Mouse (Mus musculus) mesoderm, embryonic 11.5 days (tissue): ENCODE data around the gene Mrpl40.
"Not testable (repeated sequence)": the region's sequence is repeated elsewhere in the genome, so short reads cannot be mapped to it uniquely, and the experiment has no call there.

ENCODE experiments used
- DNase-seq: peaks from one replicate; pipeline ENCODE4 v3.0.0-alpha.2; 2012; ENCODE audit warnings: low read depth, low spot score

The Mrpl40 gene

GRCm38 (mm10) chr16:18876442-18877308 is at the start of gene Mrpl40, which contains the start of gene Hira:
TSS of gene Mrpl40 (minus strand) at chr16:18876862.
TSS of gene Hira (plus strand) at chr16:18877037.
- peak; percentile 93 for DNase-seq

- no peak for DNase-seq
Measured at GRCm38 (mm10) chr16:18921771-18922170, 45.1 kb upstream of the Mrpl40 start.

- DNase-seq, result no peak
Measured at GRCm38 (mm10) chr16:18916064-18916463, 39.4 kb upstream of the Mrpl40 start.

GRCm38 (mm10) chr16:18905648-18906047 is 29.0 kb upstream of the Mrpl40 start:
- no peak for DNase-seq

- DNase-seq, result peak; percentile 63
Measured at GRCm38 (mm10) chr16:18896429-18896828, 19.8 kb upstream of the Mrpl40 start.

GRCm38 (mm10) chr16:18895249-18895648 is 18.6 kb upstream of the Mrpl40 start:
- no peak for DNase-seq

GRCm38 (mm10) chr16:18893840-18894372 is 17.2 kb upstream of the Mrpl40 start:
- no peak for DNase-seq

- DNase-seq, result no peak
Measured at GRCm38 (mm10) chr16:18884044-18884443, 7.4 kb upstream of the Mrpl40 start.

GRCm38 (mm10) chr16:18878091-18878720 is 1.5 kb upstream of the Mrpl40 start:
- no peak for DNase-seq

- DNase-seq, result peak; percentile 76
Measured at GRCm38 (mm10) chr16:18877386-18878090, 876 bp upstream of the Mrpl40 start.

- DNase-seq, result no peak
Measured at GRCm38 (mm10) chr16:18876091-18876441, 596 bp downstream of the Mrpl40 start.

- DNase-seq, result not testable (repeated sequence)
Measured at GRCm38 (mm10) chr16:18870495-18870894, 6.2 kb downstream of the Mrpl40 start.

- DNase-seq, result no peak
Measured at GRCm38 (mm10) chr16:18860186-18860585, 16.5 kb downstream of the Mrpl40 start.

GRCm38 (mm10) chr16:18858551-18858950 is 18.1 kb downstream of the Mrpl40 start:
- DNase-seq, result peak; percentile 62

- DNase-seq, result not testable (repeated sequence)
Measured at GRCm38 (mm10) chr16:18849521-18850190, 27.0 kb downstream of the Mrpl40 start.

GRCm38 (mm10) chr16:18846301-18846820 is 30.3 kb downstream of the Mrpl40 start:
- no peak for DNase-seq

GRCm38 (mm10) chr16:18838346-18838745 is 38.3 kb downstream of the Mrpl40 start:
- no peak for DNase-seq

GRCm38 (mm10) chr16:18836468-18837208 is 40.0 kb downstream of the Mrpl40 start, which contains the start of the genes 2510002D24Rik and Gm28539:
TSS of gene 2510002D24Rik (plus strand) at chr16:18836578.
TSS of gene Gm28539 (plus strand) at chr16:18836584.
- peak; percentile 94 for DNase-seq

- no peak for DNase-seq
Measured at GRCm38 (mm10) chr16:18836073-18836467, 40.6 kb downstream of the Mrpl40 start.

- no peak for DNase-seq
Measured at GRCm38 (mm10) chr16:18833486-18833885, 43.2 kb downstream of the Mrpl40 start.
